Mouse (Mus musculus) thymus, adult 2 months (tissue): ENCODE measurements around the gene Mlx. TPM values are rescaled to one million over a fixed set of nuclear protein-coding genes. Genes with fewer than 3 reads are reported as not detected.

Experiments used
- DNase-seq: peaks from one replicate; pipeline ENCODE4 v3.0.0; 2021
- H3K27ac ChIP-seq: fragments of 200-500 bp; 2 replicates; pipeline ENCODE4 v1.5.1; 2012; ENCODE audit warnings: low read length, control low read depth; ENCODE audit not compliant: control insufficient read depth, insufficient read depth
- H3K27me3 ChIP-seq: fragments of 200-500 bp; 2 replicates; pipeline ENCODE4 v1.6.1; 2012; ENCODE audit warnings: mild to moderate bottlenecking, low read length, moderate library complexity, mixed read lengths; ENCODE audit not compliant: control insufficient read depth, insufficient read depth
- H3K36me3 ChIP-seq: fragments of 200-500 bp; 2 replicates; pipeline ENCODE4 v1.6.1; 2012; ENCODE audit warnings: mild to moderate bottlenecking, low read length, moderate library complexity; ENCODE audit not compliant: control insufficient read depth, insufficient read depth
- H3K4me1 ChIP-seq: fragments of 200-500 bp; replicated peaks from 2 replicates; pipeline ENCODE4 v1.6.1; 2012; ENCODE audit warnings: low read length; ENCODE audit not compliant: control insufficient read depth, insufficient read depth
- H3K4me3 ChIP-seq: fragments of 200-500 bp; 2 replicates; pipeline ENCODE4 v1.5.1; 2012; ENCODE audit warnings: mild to moderate bottlenecking, low read length, control low read depth, moderate library complexity; ENCODE audit not compliant: control insufficient read depth, insufficient read depth
- CTCF ChIP-seq: fragments of 200-500 bp; IDR thresholded peaks from 2 replicates; pipeline ENCODE4 v1.5.1; 2012; ENCODE audit warnings: mild to moderate bottlenecking, control low read depth, low read length, moderate library complexity, borderline replicate concordance; ENCODE audit not compliant: control insufficient read depth, poor library complexity, insufficient read depth; ENCODE audit errors: extremely low read depth
- POLR2A ChIP-seq: fragments of 200-500 bp; IDR thresholded peaks from 2 replicates; pipeline ENCODE4 v1.6.1; 2012; ENCODE audit warnings: mild to moderate bottlenecking, low read length, control low read depth, moderate library complexity; ENCODE audit not compliant: control insufficient read depth, poor library complexity, insufficient read depth; ENCODE audit errors: extremely low read depth
- WGBS: fragments of 180-500 bp; shearing (Covaris S2); methylation state at CpG from one replicate; pipeline ENCODE4 v1.1.7; 2018; 5-methylcytosine and 5-hydroxymethylcytosine counted together
- polyA plus RNA-seq: library from polyadenylated mRNA; depleted of rRNA; stranded (reverse); fragments of >200 nt; gene quantifications from 2 replicates; pipeline ENCODE4 v1.2.3, GENCODE M21; 2012

Gene Mlx
- polyA plus RNA-seq, 1 experiment = 110 TPM

DNA sequence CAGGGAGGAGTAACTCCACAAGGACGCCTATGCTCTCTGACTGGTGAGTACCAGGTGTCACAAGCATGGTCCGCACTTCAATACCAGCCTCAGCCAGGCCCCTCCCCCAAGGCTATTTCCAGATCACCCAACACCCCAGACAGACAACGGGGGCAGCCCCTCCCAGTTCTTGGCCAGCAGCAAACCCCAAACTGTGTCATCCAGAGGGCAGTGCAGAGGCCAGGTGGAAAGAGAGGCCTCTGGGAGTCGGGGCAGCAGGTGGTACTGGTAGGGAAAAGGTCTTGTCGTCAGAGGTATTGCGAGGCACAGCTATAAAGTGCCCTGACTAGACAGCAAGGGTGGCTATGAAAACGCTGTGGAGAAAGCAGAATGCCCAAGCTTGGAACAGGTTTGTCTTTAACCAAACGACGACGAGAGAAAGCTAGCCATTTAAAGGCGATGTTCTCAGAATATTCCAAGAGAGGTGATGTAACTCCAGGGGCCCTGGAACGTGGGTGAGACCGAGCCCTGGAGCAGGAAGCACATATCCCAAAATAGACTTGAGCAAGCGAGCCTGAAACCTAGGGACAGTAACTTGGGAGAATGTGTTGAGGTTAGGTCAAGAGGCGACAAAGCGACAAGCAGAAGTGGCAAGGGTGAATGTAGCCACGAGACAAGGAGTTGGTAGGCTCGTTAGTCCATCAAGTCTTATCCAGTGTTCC lies 43.1 kb downstream of the Mlx start:
- no peak overlapping the region for H3K4me3 ChIP-seq
- peaks cover 12% of the 10 kb centered on the region for H3K36me3 ChIP-seq
- no peak for DNase-seq
- TF ChIP-seq POLR2A (no peak), CTCF (no peak)
- H3K27ac ChIP-seq = no peak overlapping the region
- H3K4me1 ChIP-seq = 0 out of 2 replicates have a peak, but pooled peaks cover 2% of the 10 kb centered on the region
- no peaks in the 10 kb centered on the region for H3K27me3 ChIP-seq
- 65% methylated on average over 18 of the region's 18 CpGs for WGBS

DNA sequence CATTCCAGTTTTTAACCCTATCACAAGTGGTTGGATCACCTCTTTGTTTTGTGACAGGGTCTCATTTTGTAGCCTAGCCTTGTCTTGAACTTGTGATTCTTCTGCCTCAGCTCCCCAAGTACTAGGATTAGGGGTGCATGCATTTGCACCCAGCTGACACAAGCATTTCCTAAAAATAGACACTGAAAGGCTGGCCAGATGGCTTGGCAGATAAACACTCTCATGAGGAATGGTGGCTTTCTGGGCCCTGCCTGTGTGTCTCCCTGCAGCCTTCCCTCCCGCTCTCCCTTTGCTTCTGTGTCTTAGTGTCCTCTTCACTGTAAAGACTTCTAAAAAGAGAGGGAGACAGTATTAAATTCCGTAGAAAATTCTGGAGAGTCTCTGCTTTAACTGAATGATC lies 44.1 kb downstream of the Mlx start:
- WGBS = 82% methylated on average over 2 of the region's 2 CpGs

DNA sequence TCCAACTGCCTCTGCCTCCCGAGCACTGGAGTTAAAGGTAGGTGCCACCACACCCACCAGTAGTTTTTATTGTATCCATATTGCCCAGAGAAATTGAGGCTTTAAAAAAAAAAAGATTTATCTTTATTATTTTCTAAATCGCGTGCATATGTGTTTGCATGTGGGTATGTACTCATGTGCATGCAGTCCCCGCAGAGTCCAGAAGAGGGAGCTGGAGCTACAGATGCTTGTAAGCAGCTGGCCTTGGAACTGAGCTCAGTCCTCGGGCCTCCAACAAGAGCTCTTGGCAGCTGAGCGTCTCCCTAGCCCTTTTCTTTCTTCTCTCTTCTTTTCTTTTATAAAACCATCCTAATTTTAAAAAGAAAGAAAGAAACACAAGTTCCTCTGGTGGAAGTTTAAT lies 44.6 kb downstream of the Mlx start:
- DNase-seq = no peak
- no peaks in the 10 kb centered on the region for H3K27me3 ChIP-seq
- TF ChIP-seq POLR2A (no peak), CTCF (no peak)
- 0 out of 2 replicates have a peak, but pooled peaks cover 2% of the 10 kb centered on the region for H3K4me1 ChIP-seq
- WGBS = 99% methylated on average over 6 of the region's 6 CpGs
- H3K36me3 ChIP-seq = no peaks in the 10 kb centered on the region; the same call in 1 of the 2 replicates
- no peak overlapping the region for H3K4me3 ChIP-seq
- H3K27ac ChIP-seq = no peak overlapping the region

More for the DNA sequence above, 44.1 kb downstream of the Mlx start:
- H3K27ac ChIP-seq = no peak overlapping the region
- DNase-seq = no peak
- 0 out of 2 replicates have a peak, but pooled peaks cover 2% of the 10 kb centered on the region for H3K4me1 ChIP-seq
- no peaks in the 10 kb centered on the region for H3K27me3 ChIP-seq
- H3K36me3 ChIP-seq = peaks cover 3% of the 10 kb centered on the region
- TF ChIP-seq CTCF (no peak), POLR2A (no peak)
- H3K4me3 ChIP-seq = no peak overlapping the region

DNA sequence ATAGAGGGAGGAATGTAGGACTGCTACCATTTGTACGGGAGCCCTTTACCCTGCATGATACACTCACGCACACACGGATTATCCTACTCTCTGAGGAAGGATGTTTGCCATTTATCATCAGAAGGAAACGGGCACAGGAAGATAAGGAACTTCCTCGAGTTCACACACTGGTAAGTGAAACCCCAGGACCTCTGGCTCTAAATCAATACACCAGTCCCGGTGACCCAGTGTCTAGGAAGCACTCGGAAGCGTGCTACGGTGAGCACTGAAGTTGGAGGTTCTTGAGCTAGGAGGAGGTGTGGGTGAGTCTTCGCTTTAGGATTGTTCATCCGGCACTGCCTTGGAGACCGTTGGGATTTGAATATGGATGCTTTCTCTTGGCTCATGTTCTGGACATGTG lies 46.0 kb downstream of the Mlx start:
- DNase-seq = no peak
- H3K36me3 ChIP-seq = no peaks in the 10 kb centered on the region
- H3K27ac ChIP-seq = no peak overlapping the region
- TF ChIP-seq POLR2A = no peak
- TF ChIP-seq CTCF = no peak
- WGBS = 62% methylated on average over 12 of the region's 12 CpGs
- no peaks in the 10 kb centered on the region for H3K27me3 ChIP-seq
- H3K4me1 ChIP-seq = 0 out of 2 replicates have a peak, but pooled peaks cover 2% of the 10 kb centered on the region
- no peak overlapping the region for H3K4me3 ChIP-seq

DNA sequence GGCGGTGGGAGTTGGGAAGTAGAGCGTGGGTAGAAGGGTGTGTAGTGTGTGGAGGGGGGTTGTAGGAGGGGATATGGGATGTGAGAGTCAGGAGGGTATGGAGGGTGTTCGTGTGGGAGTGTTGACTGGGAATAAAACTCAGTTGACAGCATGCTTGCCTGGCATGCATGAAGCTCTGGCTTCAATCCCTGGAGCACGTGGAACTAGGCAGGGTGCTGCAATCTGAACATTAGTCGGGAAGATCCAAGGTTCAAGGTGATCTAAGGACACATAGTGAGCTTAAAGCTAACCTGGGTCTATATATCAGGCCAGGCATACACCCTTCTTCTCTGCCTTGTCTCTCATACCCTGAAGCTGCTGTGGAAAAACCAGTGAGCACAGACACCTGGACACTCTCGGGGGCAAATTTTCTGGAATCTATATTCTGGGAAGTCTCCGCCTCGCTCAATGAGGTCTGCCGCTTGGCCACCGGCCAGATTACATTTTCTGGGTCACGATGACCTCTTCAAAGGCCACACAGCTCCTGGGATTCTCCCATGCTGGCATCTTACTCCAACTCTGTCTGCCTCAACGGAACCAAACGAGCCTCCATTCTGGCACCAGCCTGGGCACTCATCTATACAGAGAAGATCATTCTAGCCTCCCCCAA lies 47.3 kb downstream of the Mlx start:
- Histone ChIP-seq H3K27me3 (no peaks in the 10 kb centered on the region; the same call in 1 of the 2 replicates), H3K4me1 (0 out of 2 replicates have a peak, but pooled peaks cover 2% of the 10 kb centered on the region), H3K36me3 (no peaks in the 10 kb centered on the region), H3K27ac (no peak overlapping the region), H3K4me3 (no peak overlapping the region)
- TF ChIP-seq CTCF (no peak), POLR2A (no peak)
- WGBS = 95% methylated on average over 13 of the region's 13 CpGs
- no peak for DNase-seq

DNA sequence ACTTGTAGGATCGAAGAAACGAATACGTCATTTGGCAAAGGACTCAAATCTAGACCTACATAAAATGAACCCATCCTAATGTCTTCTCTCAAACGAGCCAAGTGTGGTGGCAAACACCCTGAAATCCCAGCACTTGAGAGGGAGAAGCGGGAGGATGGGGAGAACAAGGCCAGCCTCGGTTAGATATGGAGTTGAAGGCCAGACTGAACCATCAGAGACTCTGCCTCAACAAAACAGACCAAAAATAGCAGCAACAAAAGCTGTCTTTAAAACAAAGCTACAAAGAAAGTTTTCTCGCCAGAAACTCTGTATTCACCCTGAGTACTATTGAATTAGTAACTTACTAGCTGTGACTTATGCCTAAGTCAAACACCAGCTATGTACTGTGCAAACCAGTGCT lies 49.9 kb downstream of the Mlx start:
- H3K36me3 ChIP-seq = no peaks in the 10 kb centered on the region
- WGBS = 88% methylated on average over 7 of the region's 7 CpGs
- TF ChIP-seq CTCF (no peak), POLR2A (no peak)
- H3K4me3 ChIP-seq = no peak overlapping the region
- DNase-seq = no peak
- no peak overlapping the region for H3K27ac ChIP-seq
- H3K27me3 ChIP-seq = peaks cover 6% of the 10 kb centered on the region; the same call in 1 of the 2 replicates
- H3K4me1 ChIP-seq = peaks cover 4% of the 10 kb centered on the region; the same call in 1 of the 2 replicates
